ENCODE assay signal across 16 mouse cellular contexts in genomic region chr10:30549974-30550373, GRCm38 (mm10).
"Had no signal": no experiment of that assay in that cellular context is flagged by ENCODE, and none has a peak within 500 bp of the region (broad histone marks: within the 10 kb centered on the region; RNA-seq: fewer than 3 reads in every experiment).

No protein-coding gene starts in this region.

- H3K4me2 ChIP-seq: liver, embryonic 13.5 days; midbrain, embryonic 13.5 days; neural tube, embryonic 12.5 days; neural tube, embryonic 15.5 days had no signal

- ATAC-seq: midbrain, embryonic 13.5 days had no signal

- H3K27ac ChIP-seq: liver, embryonic 13.5 days; midbrain, embryonic 10.5 days; midbrain, embryonic 13.5 days; neural tube, embryonic 12.5 days; neural tube, embryonic 15.5 days had no signal

- DNase-seq: kidney, adult 8-10 months; kidney, postnatal 14 days; kidney, postnatal 4 days; liver, embryonic 13.5 days; lung, adult 2 months; lung, postnatal 14 days; lung, postnatal 4 days; right cerebral cortex, adult 18-20 months; right cerebral cortex, postnatal 14 days; right cerebral cortex, postnatal 4 days; thymus, postnatal 25 days had no signal

- H3K9me3 ChIP-seq: liver, embryonic 13.5 days; megakaryocyte, embryonic 14.5 days; midbrain, embryonic 10.5 days; midbrain, embryonic 13.5 days; neural tube, embryonic 12.5 days; neural tube, embryonic 15.5 days had no signal

- H3K27me3 ChIP-seq: liver, embryonic 13.5 days; megakaryocyte, embryonic 14.5 days; midbrain, embryonic 13.5 days; neural tube, embryonic 12.5 days; neural tube, embryonic 15.5 days had no signal

- H3K4me3 ChIP-seq: liver, embryonic 13.5 days; megakaryocyte, embryonic 14.5 days; midbrain, embryonic 10.5 days; midbrain, embryonic 13.5 days; neural tube, embryonic 12.5 days; neural tube, embryonic 15.5 days had no signal

- H3K4me1 ChIP-seq: liver, embryonic 13.5 days; midbrain, embryonic 10.5 days; midbrain, embryonic 13.5 days; neural tube, embryonic 12.5 days; neural tube, embryonic 15.5 days had no signal

- H3K9ac ChIP-seq: liver, embryonic 13.5 days; midbrain, embryonic 13.5 days; neural tube, embryonic 12.5 days; neural tube, embryonic 15.5 days had no signal
